Mouse (Mus musculus) large intestine, adult 2 months (tissue): ENCODE measurements at regions not wholly inside any gene's neighbourhood (a gene's known extent, or its start where the extent isn't known, plus 50 kb on each side); places are given as distances from the start of the nearest gene placed in this dataset.

Experiments used
- DNase-seq: peaks from one replicate; pipeline ENCODE4 v3.0.0-alpha.2; 2012; ENCODE audit warnings: low read depth, low spot score
- WGBS: fragments of 180-500 bp; shearing (Covaris S2); methylation state at CpG from one replicate; pipeline ENCODE4 v1.1.7; 2018; 5-methylcytosine and 5-hydroxymethylcytosine counted together

GRCm38 (mm10) chr7:71419261-71419660 is 68.0 kb upstream of the Gm10295 start:
- DNase-seq: no peak

GRCm38 (mm10) chr7:71418856-71419255 is 67.6 kb upstream of the Gm10295 start:
- no peak for DNase-seq
- 23% methylated on average over 3 of the region's 3 CpGs for WGBS

More at GRCm38 (mm10) chr7:71419261-71419660, 68.0 kb upstream of the Gm10295 start:
- 26% methylated on average over 5 of the region's 5 CpGs for WGBS

- 60% methylated on average over 2 of the region's 2 CpGs for WGBS
- no peak for DNase-seq
These were observed 63.5 kb upstream of the Gm10295 start for GRCm38 (mm10) chr7:71414756-71415155.

- no peak for DNase-seq
- 77% methylated on average over 6 of the region's 6 CpGs for WGBS
These were observed 61.8 kb upstream of the Gm10295 start for GRCm38 (mm10) chr7:71413121-71413520.

- WGBS: 2% methylated on average over 12 of the region's 12 CpGs
These were observed 60.8 kb upstream of the Gm10295 start for GRCm38 (mm10) chr7:71412079-71412478.

GRCm38 (mm10) chr7:71411293-71412011 is 60.2 kb upstream of the Gm10295 start:
- 20% methylated on average over 14 of the region's 14 CpGs for WGBS
- no peak for DNase-seq

More at GRCm38 (mm10) chr7:71412079-71412478, 60.8 kb upstream of the Gm10295 start:
- DNase-seq: peak; percentile 11

GRCm38 (mm10) chr7:71409903-71410302 is 58.6 kb upstream of the Gm10295 start:
- WGBS: 81% methylated on average over 9 of the region's 9 CpGs
- DNase-seq: no peak

GRCm38 (mm10) chr7:71409061-71409460 is 57.8 kb upstream of the Gm10295 start:
- WGBS: 46% methylated on average over 5 of the region's 5 CpGs
- no peak for DNase-seq

- 63% methylated on average over 8 of the region's 8 CpGs for WGBS
- no peak for DNase-seq
These were observed 55.0 kb upstream of the Gm10295 start for GRCm38 (mm10) chr7:71406283-71406682.
